Mouse (Mus musculus): ENCODE results near the gene Slc25a26. TPM values are rescaled to one million over a fixed set of nuclear protein-coding genes. Genes with fewer than 3 reads are reported as not detected.

The Slc25a26 gene
- total RNA-seq, 2 experiments from 2014 or later, result 14.0 to 16.1 TPM

Small RNA genes within 50 kb of the gene (microRNA-seq; reads per million reads assigned to microRNA genes)
- gene Mir7041, result 0 to 1.1 reads per million in 2 experiments

Other genes with a start within 250 kb of the Slc25a26 start
- 10 to 100 TPM; 47.1 to 52.9 TPM for gene Magi1, start 216.4 kb upstream of the Slc25a26 start, total RNA-seq (2021)
- gene Lrig1, start 199.8 kb downstream of the Slc25a26 start, total RNA-seq (2021), result 10 to 100 TPM; 33.2 to 34.9 TPM

Data from layer of hippocampus, postnatal 14 days (tissue).